Mouse (Mus musculus): ENCODE data around the gene Arhgap45.

The Arhgap45 gene

GRCm38 (mm10) chr10:79986963-79987362 lies 29.5 kb upstream of the Arhgap45 start:
- DNase-seq (ENCODE audit: low spot score in 2 of 2): peak; percentile 78 to 82

GRCm38 (mm10) chr10:79987771-79988505 lies 28.5 kb upstream of the Arhgap45 start:
- DNase-seq (ENCODE audit: low spot score in 2 of 2): no peak

GRCm38 (mm10) chr10:79988506-79989271 lies 27.8 kb upstream of the Arhgap45 start, which contains the start of gene Cnn2:
Gene Cnn2, plus strand, starts transcription at chr10:79988584.
- peak in 1 of 2 experiments; percentile 62 for DNase-seq (ENCODE audit: low spot score in 2 of 2)

GRCm38 (mm10) chr10:79989272-79989786 lies 27.1 kb upstream of the Arhgap45 start:
- no peak for DNase-seq (ENCODE audit: low spot score in 2 of 2)

- DNase-seq (ENCODE audit: low spot score in 2 of 2): no peak
These were observed 26.6 kb upstream of the Arhgap45 start for GRCm38 (mm10) chr10:79989870-79990269.

- DNase-seq (ENCODE audit: low spot score in 2 of 2): no peak
These were observed 25.4 kb upstream of the Arhgap45 start for GRCm38 (mm10) chr10:79991099-79991498.

GRCm38 (mm10) chr10:79991548-79991947 lies 24.9 kb upstream of the Arhgap45 start:
- no peak for DNase-seq (ENCODE audit: low spot score in 2 of 2)

- no peak for DNase-seq (ENCODE audit: low spot score in 2 of 2)
These were observed 21.9 kb upstream of the Arhgap45 start for GRCm38 (mm10) chr10:79994397-79995115.

GRCm38 (mm10) chr10:79995636-79996035 lies 20.8 kb upstream of the Arhgap45 start:
- DNase-seq (ENCODE audit: low spot score in 2 of 2): no peak

- DNase-seq (ENCODE audit: low spot score in 2 of 2): peak; percentile 96 to 98
These were observed 20.0 kb upstream of the Arhgap45 start, which contains the start of gene Abca7 for GRCm38 (mm10) chr10:79996272-79997033. Gene Abca7, plus strand, starts transcription at chr10:79996494.

- peak in 1 of 2 experiments; percentile 55 for DNase-seq (ENCODE audit: low spot score in 2 of 2)
These were observed 19.3 kb upstream of the Arhgap45 start for GRCm38 (mm10) chr10:79997034-79997760.

- peak; percentile 19 to 44 for DNase-seq (ENCODE audit: low spot score in 2 of 2)
These were observed 18.6 kb upstream of the Arhgap45 start for GRCm38 (mm10) chr10:79997819-79998218.

- DNase-seq (ENCODE audit: low spot score in 2 of 2): no peak
These were observed 14.5 kb upstream of the Arhgap45 start for GRCm38 (mm10) chr10:80001945-80002344.

- DNase-seq (ENCODE audit: low spot score in 2 of 2): no peak
These were observed 13.6 kb upstream of the Arhgap45 start for GRCm38 (mm10) chr10:80002829-80003228.

- no peak for DNase-seq (ENCODE audit: low spot score in 2 of 2)
These were observed 12.8 kb upstream of the Arhgap45 start for GRCm38 (mm10) chr10:80003374-80004232.

GRCm38 (mm10) chr10:80004233-80004705 lies 12.2 kb upstream of the Arhgap45 start:
- no peak for DNase-seq (ENCODE audit: low spot score in 2 of 2)

GRCm38 (mm10) chr10:80011740-80012139 lies 4.7 kb upstream of the Arhgap45 start:
- DNase-seq (ENCODE audit: low spot score in 2 of 2): no peak

GRCm38 (mm10) chr10:80013609-80014008 lies 2.8 kb upstream of the Arhgap45 start:
- DNase-seq (ENCODE audit: low spot score in 2 of 2): no peak
